Mouse (Mus musculus) gastrocnemius, adult 2 months (tissue): ENCODE results near the gene Col6a2. TPM values are rescaled to one million over a fixed set of nuclear protein-coding genes. Genes with fewer than 3 reads are reported as not detected.

Experiments
- DNase-seq: peaks from one replicate; pipeline ENCODE4 v3.0.0; 2022
- H3K27ac ChIP-seq: fragments of 200-600 bp; 2 replicates; pipeline ENCODE4 v1.8.1; 2022; ENCODE audit warnings: mild to moderate bottlenecking
- H3K4me3 ChIP-seq: fragments of 200-600 bp; 2 replicates; pipeline ENCODE4 v1.8.1; 2022; ENCODE audit warnings: mild to moderate bottlenecking, moderate library complexity
- CTCF ChIP-seq: fragments of 200-600 bp; IDR thresholded peaks from 2 replicates; pipeline ENCODE4 v1.8.1; 2022; ENCODE audit warnings: antibody characterized with exemption, mild to moderate bottlenecking, moderate library complexity
- intact Hi-C: fragments of 180-260 bp; cut with DNase I; formaldehyde crosslinking; loops from one replicate; pipeline ENCODE4 v1.15.1; 2025
- total RNA-seq, 2 experiments: library from RNA; stranded (reverse); gene quantifications; 2 replicates each; pipeline ENCODE4 v1.2.3; 2021

The Col6a2 gene
- total RNA-seq, 2 experiments from 2014 or later: 28.5 to 59.5 TPM

DNA sequence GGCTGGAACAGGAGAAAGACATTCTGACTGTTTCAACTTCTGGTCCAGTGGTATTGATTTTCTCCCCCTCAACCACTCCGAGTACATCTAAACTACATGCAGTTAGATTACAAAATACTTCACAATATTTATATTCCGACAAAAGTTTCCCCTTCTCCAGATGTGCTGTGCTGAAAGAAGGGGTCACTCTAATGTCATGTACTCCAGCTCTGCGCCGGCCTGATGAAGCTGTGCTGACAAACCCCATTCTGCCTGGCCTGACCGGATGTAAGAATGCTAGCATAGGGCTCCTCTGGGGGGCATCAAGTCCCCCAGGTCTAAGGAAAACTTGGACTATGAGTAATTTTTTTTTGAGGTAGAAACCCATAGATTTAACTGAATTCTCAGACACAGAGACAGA, 4.3 kb upstream of the Col6a2 start:
- DNase-seq: no peak
- no peak for TF ChIP-seq CTCF
- intact Hi-C loops: loop anchor here (10.0 kb wide), 1 partner anchor 163 kb away; the partner anchor contains the start of genes Mcm3ap and Ybey

GRCm38 (mm10) chr10:76624903-76625302, 1.5 kb upstream of the Col6a2 start:
- no peak for DNase-seq
- no peak for TF ChIP-seq CTCF
- intact Hi-C loops: loop anchor here (10.0 kb wide), 1 partner anchor 160 kb away; the partner anchor contains the start of genes Mcm3ap and Ybey
- H3K4me3 ChIP-seq: no peak overlapping the region
- no peak overlapping the region for H3K27ac ChIP-seq

More for the DNA sequence above, 4.3 kb upstream of the Col6a2 start:
- Histone ChIP-seq H3K27ac (no peak overlapping the region), H3K4me3 (no peak overlapping the region)

- intact Hi-C loops: loop anchor here (1.0 to 10.0 kb wide), 3 partner anchors 105 to 159 kb away; partner anchors contain the start of genes Mcm3ap and Ybey
- H3K4me3 ChIP-seq: peak overlapping the region; percentile 77
- TF ChIP-seq CTCF: no peak
- no peak for DNase-seq
- peak overlapping the region; percentile 91 for H3K27ac ChIP-seq
Observed at GRCm38 (mm10) chr10:76623734-76624133, 304 bp upstream of the Col6a2 start.

DNA sequence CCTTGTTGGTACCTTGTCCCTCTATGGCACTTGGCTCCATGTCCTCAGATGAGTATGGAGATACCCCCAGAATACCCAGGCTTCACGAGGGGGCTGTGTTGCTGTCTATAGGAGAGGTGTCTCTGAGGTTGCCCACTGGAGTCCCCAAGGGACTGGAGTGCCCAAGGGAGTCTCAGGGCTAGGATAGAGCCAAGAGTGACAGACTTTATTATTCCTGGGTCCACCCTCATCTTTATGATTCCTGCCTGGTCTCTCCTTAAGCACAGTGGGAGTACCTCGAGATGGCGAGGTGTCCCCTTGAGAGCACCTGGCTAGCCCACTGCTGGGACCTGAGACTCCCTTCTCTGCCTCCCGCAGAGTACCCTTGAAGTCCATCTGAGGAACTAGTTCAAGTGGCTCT, 1.0 kb downstream of the Col6a2 start:
- intact Hi-C loops: loop anchor here (10.0 kb wide), 1 partner anchor 158 kb away; the partner anchor contains the start of genes Mcm3ap and Ybey
- H3K4me3 ChIP-seq: peak overlapping the region; percentile 77
- TF ChIP-seq CTCF: no peak
- DNase-seq: no peak
- H3K27ac ChIP-seq: peak overlapping the region; percentile 91

DNA sequence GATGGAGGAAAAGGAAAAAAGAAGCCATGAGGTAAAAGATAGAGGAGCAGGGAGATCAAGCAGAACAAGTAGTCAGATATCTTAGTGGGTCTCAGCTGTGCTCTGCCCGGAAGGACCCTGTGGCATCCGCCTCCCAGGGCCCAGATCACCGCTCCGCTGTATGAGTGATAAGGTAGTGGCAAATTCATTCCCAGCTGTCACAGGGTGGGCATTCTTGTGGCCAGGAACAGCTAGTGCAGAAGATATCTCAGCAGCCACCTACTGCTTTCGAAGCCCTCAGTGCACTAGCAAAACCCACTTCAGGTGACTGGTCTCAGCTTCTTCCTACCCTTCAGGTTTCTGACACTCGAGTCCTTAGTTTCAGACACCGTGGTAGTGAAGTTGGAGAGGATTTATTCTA, 11.0 kb downstream of the Col6a2 start:
- intact Hi-C loops: no loop called here
- peak; percentile 9 for DNase-seq
- no peak for TF ChIP-seq CTCF
- Histone ChIP-seq H3K27ac (no peak overlapping the region), H3K4me3 (no peak overlapping the region)

- no peak for TF ChIP-seq CTCF
- Histone ChIP-seq H3K27ac (no peak overlapping the region), H3K4me3 (no peak overlapping the region)
- intact Hi-C loops: no loop called here
- peak; percentile 8 for DNase-seq
Observed at GRCm38 (mm10) chr10:76602690-76603089, 20.7 kb downstream of the Col6a2 start.

GRCm38 (mm10) chr10:76596338-76596737, 27.1 kb downstream of the Col6a2 start:
- Histone ChIP-seq H3K27ac (no peak overlapping the region), H3K4me3 (no peak overlapping the region)
- DNase-seq: peak; percentile 22
- no peak for TF ChIP-seq CTCF
- intact Hi-C loops: no loop called here

- no peak overlapping the region for H3K27ac ChIP-seq
- H3K4me3 ChIP-seq: no peak overlapping the region
- intact Hi-C loops: no loop called here
- no peak for DNase-seq
- no peak for TF ChIP-seq CTCF
Observed at GRCm38 (mm10) chr10:76590197-76590596, 33.2 kb downstream of the Col6a2 start.

GRCm38 (mm10) chr10:76586190-76586589, 37.2 kb downstream of the Col6a2 start:
- Histone ChIP-seq H3K4me3 (no peak overlapping the region), H3K27ac (no peak overlapping the region)
- peak; percentile 5 for DNase-seq
- no peak for TF ChIP-seq CTCF
- intact Hi-C loops: no loop called here

GRCm38 (mm10) chr10:76584138-76584537, 39.3 kb downstream of the Col6a2 start:
- no peak overlapping the region for H3K27ac ChIP-seq
- intact Hi-C loops: no loop called here
- no peak for TF ChIP-seq CTCF

DNA sequence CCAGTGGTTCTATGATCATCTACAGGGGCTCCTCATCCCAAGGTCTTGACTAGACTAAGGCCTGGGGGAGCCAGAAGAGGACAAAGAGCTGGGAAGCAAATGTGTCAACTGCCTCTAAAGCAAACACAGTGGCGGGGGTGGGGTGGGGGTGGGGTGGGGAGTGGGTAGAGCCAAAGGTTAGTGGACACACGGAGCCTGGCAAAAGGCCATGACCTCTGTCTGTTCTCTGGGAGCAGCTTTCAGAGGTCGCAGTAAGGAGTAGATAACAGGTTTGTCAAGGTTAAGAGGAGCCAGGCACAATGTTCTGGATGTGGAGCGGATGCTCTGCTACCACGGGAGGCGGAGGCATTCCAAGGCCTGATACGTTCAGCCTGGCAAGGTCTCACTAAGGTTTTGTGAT, 46.5 kb downstream of the Col6a2 start:
- DNase-seq: no peak

More at GRCm38 (mm10) chr10:76584138-76584537, 39.3 kb downstream of the Col6a2 start:
- DNase-seq: no peak
- no peak overlapping the region for H3K4me3 ChIP-seq

GRCm38 (mm10) chr10:76575374-76575773, 48.1 kb downstream of the Col6a2 start, which contains the start of gene Ftcd:
Gene Ftcd, plus strand, starts transcription at chr10:76575648.
- no peak within 1 kb of the TSS for H3K4me3 ChIP-seq
- no peak for TF ChIP-seq CTCF
- DNase-seq: no peak
- intact Hi-C loops: no loop called here
- no peak within 1 kb of the TSS for H3K27ac ChIP-seq

More for the DNA sequence above, 46.5 kb downstream of the Col6a2 start:
- no peak overlapping the region for H3K4me3 ChIP-seq
- intact Hi-C loops: no loop called here
- H3K27ac ChIP-seq: no peak overlapping the region
- no peak for TF ChIP-seq CTCF

DNA sequence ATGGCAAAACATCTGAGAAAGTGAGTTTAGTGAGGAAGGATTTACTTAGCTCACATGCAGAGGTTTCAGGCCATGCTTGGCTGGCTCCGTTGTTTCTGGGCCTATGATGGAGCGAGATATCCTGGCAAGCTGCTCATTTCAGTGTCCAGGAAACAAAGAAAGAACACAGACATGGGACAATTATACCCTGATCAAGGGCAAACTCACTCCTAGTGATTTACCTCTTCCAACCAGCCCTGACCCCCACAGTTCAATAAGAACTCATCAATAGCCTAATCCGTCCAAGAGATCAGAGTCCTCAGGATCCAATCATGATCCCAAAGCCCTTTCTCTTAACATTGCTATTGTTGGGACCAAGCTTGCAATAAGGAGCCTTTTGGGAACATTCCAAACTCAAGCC, 51.3 kb downstream of the Col6a2 start:
- H3K4me3 ChIP-seq: no peak overlapping the region
- intact Hi-C loops: no loop called here
- no peak for TF ChIP-seq CTCF
- no peak for DNase-seq
- H3K27ac ChIP-seq: no peak overlapping the region

DNA sequence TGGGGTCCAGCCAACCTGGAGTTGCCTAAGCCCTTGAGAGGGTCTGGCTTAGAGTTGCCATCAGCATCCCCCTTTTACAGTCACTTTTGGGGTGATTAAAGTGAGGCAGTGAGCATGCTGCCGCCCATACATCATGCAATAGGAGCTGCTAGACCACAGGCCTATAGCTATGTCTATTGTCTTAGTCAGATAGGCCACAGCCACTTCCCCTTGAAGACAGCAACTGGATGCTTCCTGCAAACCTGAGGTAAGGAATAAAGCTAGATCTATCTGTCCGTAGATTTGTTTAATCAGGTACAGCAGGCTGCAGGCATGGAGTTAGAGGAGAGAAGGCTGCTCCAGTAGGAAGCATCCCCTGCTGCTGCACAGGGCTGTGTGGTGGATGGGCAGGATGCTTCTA, 52.4 kb downstream of the Col6a2 start:
- Histone ChIP-seq H3K27ac (no peak overlapping the region), H3K4me3 (no peak overlapping the region)
- intact Hi-C loops: no loop called here
- DNase-seq: no peak
- TF ChIP-seq CTCF: no peak
